Mouse (Mus musculus): Measurements from ENCODE around the gene Gm20547.

DNA sequence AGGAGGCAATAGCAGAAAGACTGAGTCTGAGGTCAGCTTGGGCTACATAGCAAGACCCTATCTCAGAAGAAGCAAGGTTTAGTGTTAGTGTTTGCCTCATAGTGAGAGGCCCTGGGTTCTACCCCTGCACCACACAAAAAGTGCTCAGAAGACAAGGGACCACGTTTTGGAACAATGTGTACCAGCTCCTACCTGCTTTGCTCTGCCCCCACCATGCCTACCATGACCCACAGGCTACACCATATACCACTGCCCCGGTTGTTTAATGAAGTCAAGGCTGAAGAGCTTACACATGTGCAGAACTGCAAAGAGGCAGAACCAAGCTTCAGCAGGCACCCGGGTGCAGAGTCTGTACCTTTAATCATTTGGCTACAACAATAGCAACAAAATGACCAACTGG lies 74.7 kb downstream of the Gm20547 start:
- TF ChIP-seq CTCF (IDR thresholded peaks at IDR 0.05; ENCODE audit: low read depth, low read length), result no peak
- no peak for TF ChIP-seq GATA2 (IDR thresholded peaks at IDR 0.05; ENCODE audit: borderline replicate concordance, low read depth, low read length)
